Mouse (Mus musculus) MEL (cell line): ENCODE measurements at regions not wholly inside any gene's neighbourhood (a gene's known extent, or its start where the extent isn't known, plus 50 kb on each side); places are given as distances from the start of the nearest gene placed in this dataset.

ENCODE experiments used
- CTCF ChIP-seq, 3 experiments: IDR thresholded peaks in 2 of 3; conservative IDR thresholded peaks in 1 of 3; 2 replicates each; pipeline ENCODE4 v1.5.1; 2011 to 2012; ENCODE audit warnings: low read length in 3 of 3, low read depth in 2 of 3, mild to moderate bottlenecking in 2 of 3, improper control_type of control experiment in 1 of 3, inconsistent platforms in 1 of 3, mixed read lengths in 1 of 3, moderate library complexity in 1 of 3; ENCODE audit not compliant: control insufficient read depth in 1 of 3, insufficient read depth in 1 of 3, poor library complexity in 1 of 3, severe bottlenecking in 1 of 3
- GABPA ChIP-seq: IDR thresholded peaks from 2 replicates; pipeline ENCODE4 v1.6.1; 2012; ENCODE audit warnings: low read depth, mild to moderate bottlenecking, inconsistent platforms, low read length, improper control_type of control experiment, moderate library complexity
- GATA1 ChIP-seq: IDR thresholded peaks from 2 replicates; pipeline ENCODE4 v1.6.1; 2011; ENCODE audit warnings: low read depth, low read length, improper control_type of control experiment
- KAT2A ChIP-seq: conservative IDR thresholded peaks from 2 replicates; pipeline ENCODE4 v1.6.1; 2012; ENCODE audit warnings: low read depth, low read length, improper control_type of control experiment, inconsistent platforms
- MYB ChIP-seq: IDR thresholded peaks from 2 replicates; pipeline ENCODE4 v1.6.1; 2011; ENCODE audit warnings: mild to moderate bottlenecking, low read depth, low read length, improper control_type of control experiment
- MYC ChIP-seq: IDR thresholded peaks from 2 replicates; pipeline ENCODE4 v1.6.1; 2011; ENCODE audit warnings: low read depth, mild to moderate bottlenecking, low read length, improper control_type of control experiment, moderate library complexity
- NRF1 ChIP-seq: IDR thresholded peaks from 2 replicates; pipeline ENCODE4 v1.6.1; 2014; ENCODE audit warnings: low read depth, mild to moderate bottlenecking, inconsistent platforms, low read length, improper control_type of control experiment, moderate library complexity; ENCODE audit not compliant: poor library complexity, insufficient read depth, severe bottlenecking
- POLR2A ChIP-seq, 2 experiments: IDR thresholded peaks; 2 replicates each; pipeline ENCODE4 v1.6.1; 2011 to 2012; ENCODE audit warnings: low read length in 2 of 2, mild to moderate bottlenecking in 2 of 2, control low read depth in 1 of 2, improper control_type of control experiment in 1 of 2, low read depth in 1 of 2, moderate library complexity in 1 of 2; ENCODE audit not compliant: control insufficient read depth in 1 of 2, insufficient read depth in 1 of 2, poor library complexity in 1 of 2
- POLR2AphosphoS5 ChIP-seq: IDR thresholded peaks from 2 replicates; pipeline ENCODE4 v1.6.1; 2012; ENCODE audit warnings: low read depth, borderline replicate concordance, mild to moderate bottlenecking, inconsistent platforms, low read length, moderate library complexity, mixed read lengths
- RCOR1 ChIP-seq: IDR thresholded peaks from 2 replicates; pipeline ENCODE4 v1.6.1; 2012; ENCODE audit warnings: low read depth, mild to moderate bottlenecking, inconsistent platforms, low read length, improper control_type of control experiment
- UBTF ChIP-seq: IDR thresholded peaks from 2 replicates; pipeline ENCODE4 v1.6.1; 2012; ENCODE audit warnings: low read depth, mild to moderate bottlenecking, inconsistent platforms, low read length, improper control_type of control experiment, moderate library complexity, borderline replicate concordance; ENCODE audit not compliant: insufficient read depth
- USF1 ChIP-seq: IDR thresholded peaks from 2 replicates; pipeline ENCODE4 v1.6.1; 2014; ENCODE audit warnings: low read depth, mild to moderate bottlenecking, inconsistent platforms, low read length, improper control_type of control experiment, moderate library complexity
- ZC3H11A ChIP-seq: IDR thresholded peaks from 2 replicates; pipeline ENCODE4 v1.6.1; 2012; ENCODE audit warnings: low read depth, mild to moderate bottlenecking, inconsistent platforms, low read length, improper control_type of control experiment

GRCm38 (mm10) chr14:111212929-111213657 is 458.1 kb upstream of the Slitrk6 start:
- no peak for TF ChIP-seq ZC3H11A
- no peak for TF ChIP-seq MYB
- no peak for TF ChIP-seq USF1
- no peak for TF ChIP-seq POLR2A (IDR thresholded peaks at IDR 0.05; ENCODE audit: control insufficient read depth in 1 of 2, insufficient read depth in 1 of 2, low read depth in 1 of 2, low read length in 2 of 2, poor library complexity in 1 of 2)
- no peak for TF ChIP-seq GATA1
- no peak for TF ChIP-seq KAT2A
- no peak for TF ChIP-seq CTCF (IDR thresholded peaks at IDR 0.05 in 2 of 3, conservative IDR thresholded peaks at IDR 0.05 in 1 of 3; ENCODE audit: control insufficient read depth in 1 of 3, insufficient read depth in 1 of 3, low read depth in 2 of 3, low read length in 3 of 3, poor library complexity in 1 of 3, severe bottlenecking in 1 of 3)
- no peak for TF ChIP-seq UBTF
- no peak for TF ChIP-seq NRF1
- no peak for TF ChIP-seq POLR2AphosphoS5
- no peak for TF ChIP-seq GABPA
- no peak for TF ChIP-seq MYC
- TF ChIP-seq RCOR1: no peak
